Mouse (Mus musculus) cerebellum, adult 11 months (tissue): ENCODE data around the gene Hist1h3c.
"Not testable (repeated sequence)": the region's sequence is repeated elsewhere in the genome, so short reads cannot be mapped to it uniquely, and the experiment has no call there.

Source experiments
- DNase-seq: peaks from one replicate; pipeline ENCODE4 v3.0.0; 2022

Hist1h3c gene

DNA sequence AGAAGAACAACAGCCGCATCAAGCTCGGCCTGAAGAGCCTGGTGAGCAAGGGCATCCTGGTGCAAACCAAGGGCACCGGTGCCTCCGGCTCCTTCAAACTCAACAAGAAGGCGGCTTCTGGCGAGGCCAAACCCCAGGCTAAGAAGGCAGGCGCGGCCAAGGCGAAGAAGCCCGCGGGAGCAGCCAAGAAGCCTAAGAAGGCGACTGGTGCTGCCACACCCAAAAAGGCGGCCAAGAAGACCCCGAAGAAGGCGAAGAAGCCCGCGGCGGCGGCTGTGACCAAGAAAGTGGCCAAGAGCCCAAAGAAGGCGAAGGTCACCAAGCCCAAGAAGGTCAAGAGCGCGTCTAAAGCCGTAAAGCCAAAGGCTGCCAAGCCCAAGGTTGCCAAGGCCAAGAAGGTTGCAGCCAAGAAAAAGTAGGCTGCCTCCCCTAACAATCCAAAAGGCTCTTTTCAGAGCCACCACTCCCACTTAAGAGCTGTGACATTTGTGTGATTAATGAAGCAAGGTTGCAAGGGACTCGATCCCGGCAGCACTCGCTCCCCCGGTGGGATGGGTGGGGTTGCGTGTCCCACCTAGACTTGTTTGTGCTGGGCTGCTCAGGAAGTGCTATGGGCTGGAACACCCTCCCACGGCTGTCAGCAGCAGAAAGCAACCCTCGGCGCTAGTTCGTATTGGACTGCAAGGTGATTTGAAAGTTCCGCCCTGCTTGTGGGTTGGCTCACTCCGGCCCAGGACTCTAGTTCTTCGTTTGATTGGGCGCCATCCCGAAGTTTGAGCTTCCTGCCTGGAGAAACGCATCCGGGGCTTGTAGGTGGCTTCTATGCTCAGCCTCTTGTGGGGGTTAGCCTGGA is 6.1 kb downstream of the Hist1h3c start:
- peak; percentile 84 for DNase-seq

DNA sequence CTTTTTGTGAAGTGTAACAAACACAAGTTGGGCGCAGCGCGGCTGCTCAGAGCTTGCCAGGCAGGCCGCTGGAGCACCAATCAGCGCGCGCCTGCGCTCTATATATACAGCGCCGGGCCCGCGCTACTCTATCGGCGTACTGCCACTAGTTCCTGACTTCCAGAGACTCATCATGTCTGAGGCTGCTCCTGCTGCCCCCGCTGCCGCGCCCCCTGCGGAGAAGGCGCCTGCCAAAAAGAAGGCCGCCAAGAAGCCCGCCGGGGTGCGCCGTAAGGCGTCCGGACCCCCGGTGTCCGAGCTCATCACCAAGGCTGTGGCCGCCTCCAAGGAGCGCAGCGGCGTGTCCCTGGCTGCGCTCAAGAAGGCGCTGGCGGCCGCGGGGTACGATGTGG is 6.7 kb downstream of the Hist1h3c start, which contains the start of gene Hist1h1c:
Gene Hist1h1c (plus strand): TSS at position 132 of the 392 bp plus-strand sequence.
- DNase-seq = peak; percentile 74

DNA sequence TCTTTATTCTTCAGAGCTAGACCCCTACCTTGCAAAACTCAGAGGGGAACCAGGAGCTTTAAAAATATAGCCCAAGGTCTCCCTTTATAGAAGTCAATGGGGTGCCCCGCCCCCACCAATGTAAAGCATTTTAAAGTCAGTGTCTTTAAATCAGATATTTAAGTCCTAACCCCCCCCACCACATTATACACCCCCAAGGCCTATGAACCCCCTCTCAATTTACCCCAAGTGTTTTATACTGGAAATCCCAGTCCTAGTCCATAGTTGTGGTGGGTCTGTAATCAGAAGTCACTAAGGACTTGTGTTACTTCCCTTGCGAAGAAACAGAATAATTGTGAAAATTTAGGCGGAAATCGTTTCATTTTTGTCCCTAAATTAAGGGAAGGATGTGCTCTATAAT is 7.4 kb downstream of the Hist1h3c start:
- peak; percentile 16 for DNase-seq

DNA sequence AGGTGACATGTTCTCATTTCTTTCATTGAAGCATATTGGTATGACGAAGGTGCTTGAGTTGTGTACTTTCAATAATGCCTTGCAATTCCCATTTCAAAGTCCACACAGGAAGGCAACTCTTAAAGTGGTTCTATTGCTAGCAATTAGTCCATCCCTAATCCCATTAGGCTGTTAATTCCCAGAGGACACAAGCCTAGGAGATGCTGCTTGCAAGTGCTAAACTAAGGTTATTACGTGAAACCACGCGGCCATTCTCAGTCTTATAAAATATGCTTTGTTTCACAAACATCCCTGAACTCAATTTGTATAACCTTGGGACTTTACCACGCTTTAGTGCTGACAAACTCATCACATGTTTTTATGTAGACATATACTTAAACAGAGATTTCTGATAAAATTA is 8.3 kb downstream of the Hist1h3c start:
- no peak for DNase-seq

DNA sequence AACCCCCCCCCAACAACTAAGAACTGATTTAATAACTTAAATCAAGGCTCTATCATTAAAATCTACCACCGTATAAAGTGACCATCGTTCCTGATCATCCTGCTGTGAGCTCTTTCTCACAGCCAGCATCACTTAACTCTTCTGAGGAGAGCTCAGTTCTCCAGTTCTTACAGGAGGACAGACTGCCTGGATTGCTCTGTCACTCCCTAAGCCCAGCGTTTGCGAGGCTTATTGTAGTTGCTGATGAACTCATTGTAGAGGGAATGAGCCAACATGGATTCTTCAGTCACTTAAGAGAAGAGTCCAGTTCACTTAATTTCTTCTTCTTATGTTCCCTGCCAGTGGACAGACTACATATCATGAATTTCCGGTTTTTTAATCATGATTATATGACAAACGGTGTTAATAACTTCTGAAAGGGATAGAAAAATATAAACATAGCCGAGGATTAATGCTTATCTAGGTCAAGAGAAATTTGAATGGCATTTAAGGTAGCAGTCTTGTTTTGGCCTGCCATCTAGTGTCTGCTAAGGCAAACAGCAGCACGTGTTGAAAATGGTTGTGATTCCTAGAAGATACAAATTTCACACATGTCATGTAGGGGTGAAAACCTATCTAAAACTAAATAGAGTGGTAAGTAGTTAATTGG is 13.1 kb downstream of the Hist1h3c start:
- DNase-seq = no peak

DNA sequence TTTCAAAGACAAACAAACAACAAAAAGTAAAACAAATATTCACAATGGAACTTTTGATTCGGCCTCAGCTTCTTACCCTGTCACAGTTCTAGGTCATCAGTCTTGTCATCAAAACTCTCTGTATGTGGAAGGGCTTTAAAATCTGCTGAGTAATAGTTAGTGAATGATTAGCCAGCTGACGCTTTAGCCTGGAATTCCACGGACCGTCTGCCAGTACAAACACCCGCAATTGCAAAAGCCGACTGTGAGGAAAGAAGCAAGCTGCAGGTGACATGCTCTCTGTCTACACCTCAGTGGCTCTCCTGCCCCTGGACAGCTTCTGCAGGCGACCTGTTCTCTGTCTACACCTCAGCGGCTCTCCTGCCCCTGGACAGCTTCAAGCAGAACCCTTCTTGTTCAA is 14.9 kb downstream of the Hist1h3c start:
- DNase-seq = no peak

GRCm38 (mm10) chr13:23729706-23730105 is 15.7 kb downstream of the Hist1h3c start:
- no peak for DNase-seq

DNA sequence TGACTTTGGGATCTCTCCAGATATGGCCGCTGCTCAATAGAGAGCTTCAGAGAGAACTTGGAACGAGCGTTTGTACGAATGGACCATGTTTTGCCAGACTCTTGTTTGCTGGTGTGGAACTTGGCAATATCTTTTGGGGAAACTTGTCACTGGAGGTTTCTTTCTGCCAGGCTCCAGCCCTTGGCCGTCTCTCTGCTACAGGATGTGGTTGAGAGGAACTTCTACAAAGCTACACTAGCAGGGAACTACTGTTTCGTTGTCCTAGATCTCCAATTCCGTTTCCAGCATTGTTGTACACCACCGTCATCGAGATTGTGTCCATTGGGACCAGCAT is 16.2 kb downstream of the Hist1h3c start:
- DNase-seq = no peak

DNA sequence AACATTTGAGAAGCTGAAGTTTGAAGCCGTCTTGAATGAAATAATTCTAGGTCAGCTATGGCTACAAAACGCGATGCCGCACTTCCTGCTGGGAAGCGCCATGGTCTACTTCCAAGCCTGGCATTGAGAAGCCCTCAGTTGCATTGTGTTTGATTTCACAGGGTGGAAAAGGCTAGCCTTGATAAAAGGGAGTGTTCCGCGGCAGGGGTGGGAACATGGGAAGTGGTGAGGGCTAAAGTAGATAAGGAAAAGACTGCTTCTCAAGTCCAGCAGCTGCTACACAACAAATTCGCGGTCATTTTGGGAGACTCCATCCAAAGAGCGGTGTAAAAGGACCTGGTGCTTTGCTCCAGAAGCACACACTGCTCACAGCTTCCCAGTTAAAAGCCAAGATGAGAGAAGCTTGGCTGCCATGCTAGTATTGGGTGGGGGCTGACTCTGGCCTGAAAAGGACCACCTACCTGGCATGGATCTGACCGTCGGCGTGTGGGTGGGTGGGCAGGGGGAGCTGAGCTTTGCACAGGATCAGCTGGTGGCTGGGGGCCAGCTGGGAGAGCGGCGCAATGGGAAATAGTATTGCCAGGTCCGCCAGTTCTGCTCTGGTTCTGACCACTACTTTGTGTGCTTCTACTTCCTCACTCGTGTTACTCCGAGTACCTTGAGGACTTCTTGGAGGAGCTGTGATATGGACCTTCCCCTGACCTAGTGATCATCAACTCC is 16.8 kb downstream of the Hist1h3c start:
- DNase-seq = no peak

DNA sequence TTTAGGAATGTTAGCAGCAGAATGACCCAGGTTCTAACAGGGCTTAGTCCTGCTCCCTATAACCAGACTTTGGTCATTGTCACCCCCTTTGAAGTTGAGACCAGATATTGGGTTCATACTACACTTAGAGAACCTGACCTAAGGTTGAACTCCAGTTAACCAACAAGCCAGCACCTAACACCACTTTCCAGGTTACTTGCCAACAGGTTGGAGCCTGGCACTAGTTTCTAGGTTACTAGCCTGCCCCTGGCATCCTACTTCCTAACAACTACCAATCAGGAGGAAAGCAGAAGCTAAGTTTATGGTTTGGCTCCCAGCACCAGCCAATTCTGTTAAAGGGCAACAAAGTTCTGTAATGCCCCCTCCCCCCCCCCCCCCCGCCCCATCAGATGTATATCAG is 20.2 kb downstream of the Hist1h3c start:
- no peak for DNase-seq

- no peak for DNase-seq
Observed at GRCm38 (mm10) chr13:23724239-23724638, 21.2 kb downstream of the Hist1h3c start.

DNA sequence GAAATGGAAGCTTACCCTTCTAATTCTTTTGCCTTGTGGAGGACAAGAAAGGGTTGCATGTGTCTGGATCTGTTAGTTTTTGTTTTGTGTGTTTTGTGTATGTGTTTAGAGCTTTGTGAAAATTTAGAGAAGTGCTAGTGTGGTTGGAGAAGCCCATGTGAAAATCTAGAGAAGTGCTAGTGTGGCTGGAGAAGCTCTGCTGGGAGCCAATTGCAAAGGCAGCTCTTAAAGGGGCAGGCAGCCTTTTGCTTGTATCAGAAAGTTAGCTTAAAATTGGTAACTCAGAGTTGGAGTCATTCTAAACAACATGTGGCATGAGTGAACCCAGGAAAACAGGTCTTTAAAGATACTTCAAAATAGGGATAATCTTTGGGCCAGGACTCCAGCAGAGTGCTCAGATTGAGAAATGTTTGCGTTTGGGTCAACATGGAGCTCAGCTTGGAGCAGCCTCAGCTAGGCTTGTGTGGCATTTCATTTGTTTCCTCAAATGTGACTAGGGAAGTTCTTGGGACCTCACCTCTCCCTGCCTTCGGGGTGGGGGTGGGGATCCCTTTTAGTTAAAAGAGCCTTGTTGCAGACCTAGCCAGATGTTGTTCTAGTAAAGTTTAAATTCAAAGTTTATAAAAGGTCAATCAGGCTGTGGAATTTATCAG is 27.7 kb downstream of the Hist1h3c start:
- not testable (repeated sequence) for DNase-seq

DNA sequence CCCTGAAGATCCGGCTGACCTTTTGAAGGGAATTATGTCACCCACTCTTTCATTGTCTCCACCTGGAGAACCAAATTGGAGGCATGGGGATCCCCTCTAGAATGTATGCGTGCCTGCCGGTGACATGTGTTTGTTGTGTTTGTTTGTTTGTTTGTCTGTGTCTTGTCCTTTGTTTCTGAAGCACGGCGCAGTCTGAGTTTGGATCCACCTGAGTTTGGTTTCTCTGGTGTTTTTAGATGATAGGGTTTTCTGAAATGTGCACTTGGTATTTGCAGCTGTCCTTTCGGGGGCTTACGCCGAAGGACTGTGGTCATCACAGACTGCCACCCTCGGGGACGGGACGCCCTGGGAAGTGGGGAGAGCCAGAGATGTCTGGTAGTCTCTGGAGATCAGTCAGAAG is 28.2 kb downstream of the Hist1h3c start:
- no peak for DNase-seq

GRCm38 (mm10) chr13:23716261-23717042 is 28.9 kb downstream of the Hist1h3c start:
- no peak for DNase-seq

- DNase-seq = no peak
Observed at GRCm38 (mm10) chr13:23710374-23711089, 34.9 kb downstream of the Hist1h3c start, which contains the start of gene Hfe. Hfe (minus strand) TSS chr13:23710854.

GRCm38 (mm10) chr13:23709714-23710373 is 35.6 kb downstream of the Hist1h3c start:
- no peak for DNase-seq

- no peak for DNase-seq
Observed at GRCm38 (mm10) chr13:23708654-23709053, 36.7 kb downstream of the Hist1h3c start.

DNA sequence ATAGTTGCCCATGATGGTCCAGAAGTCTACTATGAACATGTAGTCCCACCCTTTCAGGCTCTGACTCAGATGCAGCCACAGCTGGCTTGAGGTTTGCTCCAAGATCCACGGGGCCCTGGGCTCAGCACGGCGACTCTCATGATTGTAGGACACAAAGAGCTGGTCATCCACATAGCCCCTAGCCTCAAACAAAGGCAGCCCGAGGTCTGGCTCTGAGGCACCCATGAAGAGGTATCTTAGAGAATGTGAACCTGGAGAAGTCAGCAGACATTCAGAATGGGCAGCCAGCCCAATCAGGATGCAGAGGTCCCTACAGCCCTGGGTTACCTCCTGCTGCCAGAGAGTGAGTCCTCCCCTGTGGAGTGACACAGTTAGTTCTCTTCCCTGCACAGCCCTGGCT is 37.4 kb downstream of the Hist1h3c start:
- DNase-seq = no peak

DNA sequence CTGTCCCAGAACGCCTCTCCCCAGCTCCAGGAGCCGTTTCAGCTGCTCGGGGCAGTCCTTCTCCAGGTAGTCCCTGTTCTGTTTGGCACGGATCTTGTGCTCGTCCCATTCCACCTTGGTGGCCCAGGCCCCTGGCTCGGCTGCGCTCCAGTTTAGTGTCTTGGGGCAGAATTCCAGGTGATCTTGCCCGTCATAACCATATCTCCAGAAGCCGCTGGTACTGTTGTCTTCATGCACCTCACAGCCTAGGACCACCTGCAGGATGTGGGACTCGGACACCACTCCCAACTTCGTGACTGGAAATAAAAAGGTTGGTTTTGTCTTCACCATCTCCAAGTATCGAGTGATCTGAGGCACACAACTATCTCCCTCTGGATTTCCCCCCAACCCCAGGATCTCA is 38.6 kb downstream of the Hist1h3c start:
- no peak for DNase-seq

GRCm38 (mm10) chr13:23705751-23706356 is 39.5 kb downstream of the Hist1h3c start:
- DNase-seq = no peak

- DNase-seq = not testable (repeated sequence)
Observed at GRCm38 (mm10) chr13:23702801-23703200, 42.6 kb downstream of the Hist1h3c start.
